Mouse (Mus musculus) liver, adult 2 months (tissue): ENCODE measurements around the gene Acoxl.

Experiments used
- CTCF ChIP-seq: fragments of 200-500 bp; IDR thresholded peaks from 2 replicates; pipeline ENCODE4 v1.5.1; 2011; ENCODE audit warnings: low read depth, low read length, control low read depth
- POLR2A ChIP-seq: fragments of 200-500 bp; IDR thresholded peaks from 2 replicates; pipeline ENCODE4 v1.6.1; 2011; ENCODE audit warnings: low read length, control low read depth; ENCODE audit not compliant: insufficient read depth; ENCODE audit errors: extremely low read depth

DNA sequence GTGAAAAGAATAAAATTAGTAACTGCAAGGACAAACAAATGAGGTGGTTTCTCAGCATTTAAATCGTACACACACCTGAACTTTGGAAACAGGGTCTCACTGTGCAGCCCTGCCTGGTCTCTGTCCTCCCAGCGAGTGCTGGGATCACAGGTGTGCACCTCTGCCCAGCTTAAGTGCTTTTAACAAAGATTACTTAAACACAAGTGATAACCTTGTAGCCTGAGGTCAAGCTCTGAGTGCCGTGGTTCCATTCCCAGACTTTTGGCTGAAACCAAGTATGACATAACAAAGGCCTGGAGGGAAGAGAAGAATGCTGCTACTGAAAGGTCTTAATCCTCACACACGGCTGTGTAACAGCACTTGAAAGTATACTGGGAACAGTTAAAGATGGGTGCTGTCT, 149.0 kb downstream of the Acoxl start:
- TF ChIP-seq POLR2A, result no peak
- TF ChIP-seq CTCF, result no peak
